27 mouse cellular contexts compared by ENCODE assay signal in genomic region chr11:43551756-43552155, GRCm38 (mm10). TPM values are rescaled to one million over a fixed set of nuclear protein-coding genes. Genes with fewer than 3 reads are reported as not detected.
A peak's percentile ranks its signal among the peaks of the same experiment; 100 is the strongest.
DNase-seq lines count a peak whose midpoint lies in the region; ATAC-seq and TF ChIP-seq lines count a peak whose summit lies in the region.
"Had no signal": no experiment of that assay in that cellular context is flagged by ENCODE, and none has a peak within 500 bp of the region (broad histone marks: within the 10 kb centered on the region; RNA-seq: fewer than 3 reads in every experiment).

No protein-coding gene starts in this region.

- TF ChIP-seq POLR2A in heart, adult 2 months (IDR thresholded peaks at IDR 0.05; ENCODE audit: insufficient read depth, low read depth, low read length): no peak
- TF ChIP-seq POLR2A in CH12.LX (IDR thresholded peaks at IDR 0.05; ENCODE audit: low read depth, low read length): no peak

- H3K4me2 ChIP-seq in heart, embryonic 13.5 days: no peak overlapping the region
- H3K4me2 ChIP-seq in CH12.LX (ENCODE audit: insufficient read depth, low read depth, poor library complexity, severe bottlenecking): no peak overlapping the region
- 0 out of 2 replicates have a peak overlapping the region, but pooled peaks have one; percentile 17 for H3K4me2 ChIP-seq in intestine, embryonic 16.5 days (ENCODE audit: low read depth, low read length)
- no peak overlapping the region for H3K4me2 ChIP-seq in stomach, embryonic 16.5 days (ENCODE audit: low read depth, low read length)

- no peak for TF ChIP-seq RAD21 in CH12.LX (IDR thresholded peaks at IDR 0.05; ENCODE audit: low read depth, low read length)

- no peaks in the 10 kb centered on the region for H3K79me2 ChIP-seq in heart, adult 2 months (replicated peaks; ENCODE audit: control insufficient read depth, insufficient read depth, low read length)
- H3K79me2 ChIP-seq in CH12.LX (replicated peaks; ENCODE audit: control insufficient read depth, extremely low read depth, insufficient read depth, poor library complexity, severe bottlenecking): no peaks in the 10 kb centered on the region

- TF ChIP-seq CTCF in heart, adult 2 months (IDR thresholded peaks at IDR 0.05): no peak
- no peak for TF ChIP-seq CTCF in CH12.LX (conservative IDR thresholded peaks at IDR 0.05 in 1 of 2, IDR thresholded peaks at IDR 0.05 in 1 of 2; ENCODE audit: low read depth in 2 of 2, low read length in 2 of 2)

- H3K4me3 ChIP-seq in heart, embryonic 13.5 days: no peak overlapping the region
- no peak overlapping the region for H3K4me3 ChIP-seq in heart, adult 2 months
- H3K4me3 ChIP-seq in CH12.LX (replicated peaks in 1 of 3; ENCODE audit: low read depth in 2 of 3, low read length in 2 of 3, poor library complexity in 1 of 3): no peak overlapping the region
- no peak overlapping the region for H3K4me3 ChIP-seq in intestine, embryonic 16.5 days (ENCODE audit: low read length)
- H3K4me3 ChIP-seq in stomach, embryonic 16.5 days (replicated peaks; ENCODE audit: low read length): no peak overlapping the region

- 0 out of 2 replicates have a peak overlapping the region, but pooled peaks have one; percentile 6 for H3K27ac ChIP-seq in heart, embryonic 13.5 days (replicated peaks)
- H3K27ac ChIP-seq in heart, adult 2 months: no peak overlapping the region
- no peak overlapping the region for H3K27ac ChIP-seq in CH12.LX (ENCODE audit: insufficient read depth, low read depth)
- peak overlapping the region; percentile 82 for H3K27ac ChIP-seq in intestine, embryonic 16.5 days (ENCODE audit: low read length)
- H3K27ac ChIP-seq in stomach, embryonic 16.5 days (ENCODE audit: low read length): peak overlapping the region; percentile 31
- H3K27ac ChIP-seq: hindbrain, postnatal 0 days had no signal

- no peaks in the 10 kb centered on the region for H3K9me3 ChIP-seq in heart, embryonic 13.5 days
- no peaks in the 10 kb centered on the region for H3K9me3 ChIP-seq in CH12.LX (replicated peaks; ENCODE audit: low read length)
- no peaks in the 10 kb centered on the region for H3K9me3 ChIP-seq in intestine, embryonic 16.5 days (ENCODE audit: control insufficient read depth, low read length)
- H3K9me3 ChIP-seq in stomach, embryonic 16.5 days (replicated peaks; ENCODE audit: control insufficient read depth, low read length): no peaks in the 10 kb centered on the region

- in situ Hi-C loops in CH12.LX (cut with MboI; ENCODE audit: low pct_ligation_motif_present, low pct_unique_long_range_greater_than_20kb, low sequenced_read_pairs): no loop called here

- H3K36me3 ChIP-seq in heart, embryonic 13.5 days: peaks cover 23% of the 10 kb centered on the region
- H3K36me3 ChIP-seq in heart, adult 2 months (ENCODE audit: control insufficient read depth, insufficient read depth, low read length): no peaks in the 10 kb centered on the region
- no peaks in the 10 kb centered on the region for H3K36me3 ChIP-seq in CH12.LX (replicated peaks in 1 of 2; ENCODE audit: control insufficient read depth in 1 of 2, insufficient read depth in 1 of 2, low read length in 1 of 2)
- no peaks in the 10 kb centered on the region for H3K36me3 ChIP-seq in intestine, embryonic 16.5 days (ENCODE audit: control insufficient read depth, insufficient read depth, low read length)
- no peaks in the 10 kb centered on the region for H3K36me3 ChIP-seq in stomach, embryonic 16.5 days (ENCODE audit: control insufficient read depth, insufficient read depth, low read length)

- H3K4me1 ChIP-seq in heart, embryonic 13.5 days: peaks cover 72% of the 10 kb centered on the region
- peaks cover 11% of the 10 kb centered on the region for H3K4me1 ChIP-seq in heart, adult 2 months (ENCODE audit: control insufficient read depth, insufficient read depth, low read length)
- 0 out of 4 replicates have a peak, but pooled peaks cover 0 to 3% of the 10 kb centered on the region in 2 experiments for H3K4me1 ChIP-seq in CH12.LX (ENCODE audit: control insufficient read depth in 1 of 2, insufficient read depth in 2 of 2)
- peaks cover 37% of the 10 kb centered on the region for H3K4me1 ChIP-seq in intestine, embryonic 16.5 days (ENCODE audit: control insufficient read depth, insufficient read depth, low read length)
- peaks cover 30% of the 10 kb centered on the region for H3K4me1 ChIP-seq in stomach, embryonic 16.5 days (ENCODE audit: control insufficient read depth, insufficient read depth, low read length)

- no peak for DNase-seq in heart, adult 2 months
- DNase-seq in CH12.LX (ENCODE audit: extremely low read depth): peak; percentile 11
- DNase-seq in cerebellum, adult 8-10 months: no peak
- DNase-seq in ovary, postnatal 14 days (ENCODE audit: low spot score): no peak
- DNase-seq: cerebellum, adult 9-10 months; heart, postnatal 36 days; kidney, adult 8-10 months; left cerebral cortex, postnatal 4 days; liver; lung, postnatal 10 days; right cerebral cortex, adult 18-20 months; thymus, postnatal 4 days had no signal

- no peak for TF ChIP-seq EP300 in heart, adult 2 months (IDR thresholded peaks at IDR 0.05; ENCODE audit: insufficient read depth, low read depth, low read length)
- no peak for TF ChIP-seq EP300 in CH12.LX (IDR thresholded peaks at IDR 0.05; ENCODE audit: low read length)

- dilution Hi-C loops in CH12.LX (cut with MboI; ENCODE audit: extremely low pct_ligation_motif_present, extremely low pct_unique_long_range_greater_than_20kb, low sequenced_read_pairs): no loop called here

- H3K27me3 ChIP-seq in heart, embryonic 13.5 days (replicated peaks): no peaks in the 10 kb centered on the region
- no peaks in the 10 kb centered on the region for H3K27me3 ChIP-seq in heart, adult 2 months (ENCODE audit: control insufficient read depth, insufficient read depth, low read length)
- peaks cover 3% of the 10 kb centered on the region for H3K27me3 ChIP-seq in CH12.LX (replicated peaks)
- no peaks in the 10 kb centered on the region for H3K27me3 ChIP-seq in intestine, embryonic 16.5 days (replicated peaks; ENCODE audit: control insufficient read depth, insufficient read depth, low read length)
- H3K27me3 ChIP-seq in stomach, embryonic 16.5 days (ENCODE audit: control insufficient read depth, insufficient read depth, low read length): no peaks in the 10 kb centered on the region

- H3K9ac ChIP-seq in heart, embryonic 13.5 days: no peak overlapping the region
- H3K9ac ChIP-seq in heart, adult 2 months (ENCODE audit: low read depth, low read length): no peak overlapping the region
- no peak overlapping the region for H3K9ac ChIP-seq in CH12.LX (ENCODE audit: insufficient read depth, low read depth)
- no peak overlapping the region for H3K9ac ChIP-seq in intestine, embryonic 16.5 days (ENCODE audit: low read depth, low read length)
- no peak overlapping the region for H3K9ac ChIP-seq in stomach, embryonic 16.5 days (ENCODE audit: low read length)

- intact Hi-C loops in heart, adult 2 months (cut with DNase I): no loop called here

- WGBS in heart, embryonic 13.5 days: 69% methylated on average over 3 of the region's 3 CpGs
- WGBS in heart, adult 2 months: 85% methylated on average over 3 of the region's 3 CpGs
- 64% methylated on average over 3 of the region's 3 CpGs for WGBS in intestine, embryonic 16.5 days
- 73% methylated on average over 3 of the region's 3 CpGs for WGBS in stomach, embryonic 16.5 days

- ATAC-seq in heart, embryonic 13.5 days (ENCODE audit: extremely low read depth, insufficient number of reproducible peaks, low FRiP score, low TSS enrichment): no peak
- peak; percentile 85 for ATAC-seq in intestine, embryonic 16.5 days
- ATAC-seq in stomach, embryonic 16.5 days (ENCODE audit: insufficient read depth, low FRiP score): peak; percentile 60; the same call in 1 of the 2 replicates
- ATAC-seq: forebrain, embryonic 16.5 days; hindbrain, postnatal 0 days; midbrain, embryonic 16.5 days had no signal

TF ChIP-seq in CH12.LX, 34 proteins besides CTCF, POLR2A, EP300 and RAD21:
- no peak for TF ChIP-seq NELFE (IDR thresholded peaks at IDR 0.05; ENCODE audit: low read depth, low read length)

RNA-seq across cellular contexts. Expression of gene Ccnjl, which starts 23.2 kb away (rescaled TPM):
- polyA plus RNA-seq in heart, embryonic 13.5 days (2015; fragmentation: Nextera tagmentation; extraction: Ambion mirVana): 15.7 and 20.7 TPM in 2 replicates
- total RNA-seq in heart, adult 2 months (2021): 1 to 10 TPM; 2.1 to 3.0 TPM
- 2.0 and 2.9 TPM in 2 replicates for polyA plus RNA-seq in heart, adult 2 months (2012; rRNA removed)
- not detected in 2 replicates for total RNA-seq in CH12.LX (2012; rRNA removed)
- not detected in 2 replicates for total RNA-seq in CH12.LX (2014; rRNA removed)
- polyA plus RNA-seq in CH12.LX (2012; ENCODE audit: insufficient read length, low read depth): not detected in 2 replicates
- 14.6 and 15.0 TPM in 2 replicates for polyA plus RNA-seq in intestine, embryonic 16.5 days (2015; fragmentation: Nextera tagmentation; extraction: Ambion mirVana)
- 9.9 and 11.0 TPM in 2 replicates for polyA plus RNA-seq in stomach, embryonic 16.5 days (2015; fragmentation: Nextera tagmentation; extraction: Ambion mirVana)
- total RNA-seq: megakaryocyte, adult 5-6 weeks had no signal

RNA-seq across cellular contexts. Expression of gene 4933415A04Rik, which starts 35.1 kb away (rescaled TPM):
- 4.7 and 5.0 TPM in 2 replicates for polyA plus RNA-seq in heart, embryonic 13.5 days (2015; fragmentation: Nextera tagmentation; extraction: Ambion mirVana)
- under 1 TPM; 0.26 to 0.68 TPM for total RNA-seq in heart, adult 2 months (2021)
- polyA plus RNA-seq in heart, adult 2 months (2012; rRNA removed): 0.23 and 0.29 TPM in 2 replicates
- total RNA-seq in CH12.LX (2012; rRNA removed) (not detected in 2 replicates), CH12.LX (2014; rRNA removed) (not detected in 2 replicates)
- polyA plus RNA-seq in CH12.LX (2012; ENCODE audit: insufficient read length, low read depth): not detected in 2 replicates
- 4.1 and 5.0 TPM in 2 replicates for polyA plus RNA-seq in intestine, embryonic 16.5 days (2015; fragmentation: Nextera tagmentation; extraction: Ambion mirVana)
- polyA plus RNA-seq in stomach, embryonic 16.5 days (2015; fragmentation: Nextera tagmentation; extraction: Ambion mirVana): 3.4 and 3.5 TPM in 2 replicates
- total RNA-seq: megakaryocyte, adult 5-6 weeks had no signal

RNA-seq across cellular contexts. Expression of gene Fabp6, which starts 49.6 kb away (rescaled TPM):
- polyA plus RNA-seq in heart, embryonic 13.5 days (2015; fragmentation: Nextera tagmentation; extraction: Ambion mirVana): not detected in 2 replicates
- not detected for total RNA-seq in heart, adult 2 months (2021)
- not detected in 2 replicates for polyA plus RNA-seq in heart, adult 2 months (2012; rRNA removed)
- total RNA-seq in CH12.LX (2012; rRNA removed) (not detected in 2 replicates), CH12.LX (2014; rRNA removed) (not detected in 2 replicates)
- polyA plus RNA-seq in CH12.LX (2012; ENCODE audit: insufficient read length, low read depth): not detected in 2 replicates
- polyA plus RNA-seq in intestine, embryonic 16.5 days (2015; fragmentation: Nextera tagmentation; extraction: Ambion mirVana): 2.4 and 5.2 TPM in 2 replicates
- 3.1 and 3.2 TPM in 2 replicates for polyA plus RNA-seq in stomach, embryonic 16.5 days (2015; fragmentation: Nextera tagmentation; extraction: Ambion mirVana)
- total RNA-seq: adrenal gland, adult 18-20 months; gastrocnemius, postnatal 4 days; heart, postnatal 36 days; hindbrain, postnatal 0 days; left cerebral cortex, adult 18-20 months; left cerebral cortex, postnatal 4 days; megakaryocyte, adult 5-6 weeks had no signal
- polyA plus RNA-seq: C2C12; cortical plate, adult 2 months; embryonic facial prominence, embryonic 14.5 days; forebrain, embryonic 16.5 days; heart, embryonic 14.5 days; hindbrain, postnatal 0 days; liver, embryonic 16.5 days; midbrain, embryonic 16.5 days had no signal

Comparison
In these comparisons a context has a peak if more than half of its experiments do, and no peak if none do; other contexts are left out.
1. H3K27ac ChIP-seq: peak in heart, embryonic 13.5 days (single experiment), intestine, embryonic 16.5 days (single experiment) and stomach, embryonic 16.5 days (single experiment); none in heart, adult 2 months (single experiment) and CH12.LX (single experiment).